In the genomic region with DNA sequence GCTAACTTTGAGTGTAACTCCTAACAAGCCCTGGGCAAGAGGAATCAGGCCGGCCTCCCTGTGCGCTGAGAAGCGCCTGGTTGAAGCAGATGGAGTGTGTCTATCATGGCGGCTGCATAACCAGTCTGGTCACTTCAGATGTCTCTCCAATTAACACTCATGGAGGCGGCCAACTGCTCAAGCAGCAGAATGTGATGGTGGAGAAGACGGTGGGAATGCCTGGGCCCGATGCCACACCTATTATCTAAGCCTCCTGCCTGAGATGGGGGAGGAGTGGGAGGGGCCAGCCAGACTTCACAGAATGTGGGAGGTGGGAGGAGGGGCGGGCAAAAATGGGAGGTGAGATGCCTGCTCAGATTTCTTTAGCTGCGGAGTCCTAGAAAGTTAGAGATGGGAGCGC, we compare ENCODE assay signal across 10 mouse cellular contexts.
DNase-seq lines count a peak whose midpoint lies in the region; ATAC-seq lines count a peak whose summit lies in the region.
"Had no signal": no experiment of that assay in that cellular context is flagged by ENCODE, and none has a peak within 500 bp of the region (broad histone marks: within the 10 kb centered on the region; RNA-seq: fewer than 3 reads in every experiment).

No protein-coding gene starts in this region.

- 44% methylated on average over 10 of the region's 10 CpGs for WGBS in kidney, embryonic 15.5 days
- WGBS in embryonic facial prominence, embryonic 14.5 days, result 45% methylated on average over 10 of the region's 10 CpGs
- WGBS in liver, embryonic 11.5 days, result 56% methylated on average over 10 of the region's 10 CpGs

- H3K27me3 ChIP-seq in kidney, embryonic 15.5 days, result no peaks in the 10 kb centered on the region
- H3K27me3 ChIP-seq in embryonic facial prominence, embryonic 14.5 days (replicated peaks; ENCODE audit: control insufficient read depth, insufficient read depth, low read length), result no peaks in the 10 kb centered on the region
- H3K27me3 ChIP-seq in liver, embryonic 11.5 days (replicated peaks; ENCODE audit: control insufficient read depth, insufficient read depth, low read length), result no peaks in the 10 kb centered on the region

- ATAC-seq in kidney, embryonic 15.5 days (replicated peaks; ENCODE audit: low FRiP score), result peak; percentile 61; the same call in 1 of the 2 replicates
- peak; percentile 81 for ATAC-seq in embryonic facial prominence, embryonic 14.5 days (ENCODE audit: low read depth)
- ATAC-seq in activated CD4-positive, CD25-positive, alpha-beta regulatory T cell, adult 4 months, result no peak
- ATAC-seq in liver, embryonic 11.5 days (replicated peaks; ENCODE audit: low FRiP score), result no peak

- no peaks in the 10 kb centered on the region for H3K9me3 ChIP-seq in kidney, embryonic 15.5 days (replicated peaks)
- H3K9me3 ChIP-seq in embryonic facial prominence, embryonic 14.5 days (ENCODE audit: control insufficient read depth, low read length), result no peaks in the 10 kb centered on the region
- H3K9me3 ChIP-seq in liver, embryonic 11.5 days (ENCODE audit: control insufficient read depth, low read length), result no peaks in the 10 kb centered on the region

- H3K4me1 ChIP-seq in kidney, embryonic 15.5 days, result peaks cover 36% of the 10 kb centered on the region
- peaks cover 23% of the 10 kb centered on the region for H3K4me1 ChIP-seq in embryonic facial prominence, embryonic 14.5 days (ENCODE audit: control insufficient read depth, insufficient read depth, low read length)
- no peaks in the 10 kb centered on the region for H3K4me1 ChIP-seq in liver, embryonic 11.5 days (replicated peaks; ENCODE audit: control insufficient read depth, insufficient read depth, low read length)

- no peak overlapping the region for H3K9ac ChIP-seq in kidney, embryonic 15.5 days
- H3K9ac ChIP-seq in embryonic facial prominence, embryonic 14.5 days (ENCODE audit: low read depth, low read length), result no peak overlapping the region
- H3K9ac ChIP-seq in liver, embryonic 11.5 days (ENCODE audit: low read depth, low read length), result no peak overlapping the region

- H3K27ac ChIP-seq in kidney, embryonic 15.5 days, result no peak overlapping the region
- H3K27ac ChIP-seq in embryonic facial prominence, embryonic 14.5 days (replicated peaks; ENCODE audit: low read depth, low read length), result no peak overlapping the region
- H3K27ac ChIP-seq in liver, embryonic 11.5 days (ENCODE audit: low read depth, low read length), result no peak overlapping the region

- no peaks in the 10 kb centered on the region for H3K36me3 ChIP-seq in kidney, embryonic 15.5 days
- H3K36me3 ChIP-seq in embryonic facial prominence, embryonic 14.5 days (ENCODE audit: control insufficient read depth, insufficient read depth, low read length), result no peaks in the 10 kb centered on the region
- H3K36me3 ChIP-seq in liver, embryonic 11.5 days (ENCODE audit: control insufficient read depth, insufficient read depth, low read length), result no peaks in the 10 kb centered on the region

- no peak overlapping the region for H3K4me3 ChIP-seq in kidney, embryonic 15.5 days (replicated peaks)
- H3K4me3 ChIP-seq in embryonic facial prominence, embryonic 14.5 days (ENCODE audit: low read depth, low read length), result no peak overlapping the region
- H3K4me3 ChIP-seq in liver, embryonic 11.5 days (ENCODE audit: low read depth, low read length), result no peak overlapping the region

- H3K4me2 ChIP-seq in kidney, embryonic 15.5 days, result 0 out of 2 replicates have a peak overlapping the region, but pooled peaks have one; percentile 13
- H3K4me2 ChIP-seq in embryonic facial prominence, embryonic 14.5 days (ENCODE audit: low read depth, low read length), result no peak overlapping the region
- H3K4me2 ChIP-seq in liver, embryonic 11.5 days, result no peak overlapping the region

- no peak for DNase-seq in kidney, postnatal 25 days
- peak; percentile 94 for DNase-seq in R1 (ENCODE audit: low read depth, low spot score)
- peak; percentile 76 for DNase-seq in embryonic facial prominence, embryonic 14.5 days (ENCODE audit: low spot score)
- DNase-seq in lung, postnatal 10 days, result peak; percentile 26
- DNase-seq in urinary bladder, adult 18-20 months (ENCODE audit: low spot score in 2 of 2), result no peak
- DNase-seq in liver, embryonic 11.5 days (ENCODE audit: low spot score), result no peak
- DNase-seq: gastrocnemius, postnatal 25 days; kidney, adult 9 months had no signal

Comparison
In these comparisons a context has a peak if more than half of its experiments do, and no peak if none do; other contexts are left out.
1. ATAC-seq: peak in kidney, embryonic 15.5 days (single experiment) and embryonic facial prominence, embryonic 14.5 days (single experiment); none in activated CD4-positive, CD25-positive, alpha-beta regulatory T cell, adult 4 months (single experiment) and liver, embryonic 11.5 days (single experiment).
2. DNase-seq: peak in R1 (single experiment), embryonic facial prominence, embryonic 14.5 days (single experiment) and lung, postnatal 10 days (single experiment); none in kidney, postnatal 25 days (0 of 2), urinary bladder, adult 18-20 months (0 of 2) and liver, embryonic 11.5 days (single experiment).